In the genomic region with DNA sequence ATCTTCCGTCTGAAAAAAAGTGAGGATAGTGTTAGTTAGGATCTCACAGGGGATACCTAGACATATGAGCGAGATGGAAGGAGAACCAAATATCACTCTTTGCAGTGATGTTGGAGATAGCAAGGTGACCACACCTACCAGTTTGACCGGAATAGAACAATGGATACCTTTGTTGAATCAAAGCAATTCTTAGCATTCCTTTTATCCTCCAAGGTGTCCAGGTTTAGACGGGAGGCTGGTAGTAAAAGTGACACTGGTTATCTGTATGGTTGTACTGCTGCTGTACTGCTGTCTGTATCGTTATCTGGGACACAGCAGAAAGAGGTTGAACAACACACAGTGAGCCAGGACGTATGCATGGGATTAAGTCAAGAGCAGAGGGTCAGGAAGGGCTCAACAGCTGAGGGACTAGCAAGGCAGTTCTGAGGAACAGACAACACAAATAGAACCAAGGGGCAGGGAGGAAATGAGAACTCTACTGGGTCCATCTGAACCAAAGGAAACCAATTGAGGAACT, we compare ENCODE assay signal across 16 mouse cellular contexts. TPM values are rescaled to one million over a fixed set of nuclear protein-coding genes. Genes with fewer than 3 reads are reported as not detected.
A peak's percentile ranks its signal among the peaks of the same experiment; 100 is the strongest.
DNase-seq lines count a peak whose midpoint lies in the region; ATAC-seq and TF ChIP-seq lines count a peak whose summit lies in the region.
"Had no signal": no experiment of that assay in that cellular context is flagged by ENCODE, and none has a peak within 500 bp of the region (broad histone marks: within the 10 kb centered on the region; RNA-seq: fewer than 3 reads in every experiment).

No protein-coding gene starts in this region.

- H3K36me3 ChIP-seq in midbrain, postnatal 0 days (ENCODE audit: insufficient read depth, low read length), result no peaks in the 10 kb centered on the region; the same call in 1 of the 2 replicates
- no peaks in the 10 kb centered on the region for H3K36me3 ChIP-seq in midbrain, embryonic 14.5 days (ENCODE audit: control insufficient read depth, insufficient read depth, low read length)
- H3K36me3 ChIP-seq in liver, embryonic 13.5 days, result no peaks in the 10 kb centered on the region
- H3K36me3 ChIP-seq: forebrain, embryonic 10.5 days had no signal

- DNase-seq in midbrain, postnatal 0 days (ENCODE audit: low spot score), result no peak
- DNase-seq in midbrain, embryonic 14.5 days, result no peak
- DNase-seq in ZHBTc4 (ENCODE audit: low read depth, low spot score), result peak; percentile 63
- no peak for DNase-seq in liver, embryonic 13.5 days
- no peak for DNase-seq in right cerebral cortex, adult 18-20 months
- no peak for DNase-seq in right cerebral cortex, postnatal 14 days
- DNase-seq in kidney, postnatal 4 days, result no peak
- DNase-seq: cerebellum, adult 11-12 months; heart, postnatal 14 days; kidney, adult 9 months; layer of hippocampus, postnatal 36 days; left cerebral cortex, postnatal 4 days; lung, adult 2 months had no signal

- no peaks in the 10 kb centered on the region for H3K27me3 ChIP-seq in midbrain, postnatal 0 days (ENCODE audit: insufficient read depth, low read length)
- peaks cover 7% of the 10 kb centered on the region; the same call in 1 of the 2 replicates for H3K27me3 ChIP-seq in midbrain, embryonic 14.5 days (ENCODE audit: control insufficient read depth, insufficient read depth, low read length)
- H3K27me3 ChIP-seq in liver, embryonic 13.5 days, result peaks cover 55% of the 10 kb centered on the region

- WGBS in midbrain, postnatal 0 days, result 74% methylated on average over 6 of the region's 6 CpGs
- WGBS in midbrain, embryonic 14.5 days, result 77% methylated on average over 6 of the region's 6 CpGs
- 30% methylated on average over 6 of the region's 6 CpGs for WGBS in liver, embryonic 13.5 days (ENCODE audit: insufficient replicate concordance)

- H3K4me1 ChIP-seq in midbrain, postnatal 0 days (ENCODE audit: insufficient read depth, low read length), result peaks cover 4% of the 10 kb centered on the region; the same call in 1 of the 2 replicates
- peaks cover 10% of the 10 kb centered on the region for H3K4me1 ChIP-seq in midbrain, embryonic 14.5 days (ENCODE audit: control insufficient read depth, insufficient read depth, low read length)
- H3K4me1 ChIP-seq in liver, embryonic 13.5 days (replicated peaks), result peaks cover 72% of the 10 kb centered on the region

- TF ChIP-seq CTCF in midbrain, postnatal 0 days (IDR thresholded peaks at IDR 0.05), result no peak

- peak overlapping the region; percentile 98; the same call in 1 of the 2 replicates for H3K27ac ChIP-seq in midbrain, postnatal 0 days (ENCODE audit: low read depth, low read length)
- H3K27ac ChIP-seq in midbrain, embryonic 14.5 days (replicated peaks; ENCODE audit: low read depth, low read length), result no peak overlapping the region
- peak overlapping the region; percentile 59 for H3K27ac ChIP-seq in liver, embryonic 13.5 days
- H3K27ac ChIP-seq: forebrain, embryonic 10.5 days; macrophage had no signal

- no peak overlapping the region for H3K4me3 ChIP-seq in midbrain, postnatal 0 days (ENCODE audit: low read depth, low read length)
- H3K4me3 ChIP-seq in midbrain, embryonic 14.5 days (replicated peaks; ENCODE audit: low read depth, low read length), result no peak overlapping the region
- peak overlapping the region; percentile 16 for H3K4me3 ChIP-seq in liver, embryonic 13.5 days (replicated peaks)
- H3K4me3 ChIP-seq: forebrain, embryonic 10.5 days had no signal

- no peak overlapping the region for H3K4me2 ChIP-seq in midbrain, postnatal 0 days (ENCODE audit: low read depth, low read length, poor library complexity, severe bottlenecking)
- no peak overlapping the region for H3K4me2 ChIP-seq in midbrain, embryonic 14.5 days (ENCODE audit: low read length)
- peak overlapping the region; percentile 59 for H3K4me2 ChIP-seq in liver, embryonic 13.5 days

- H3K9ac ChIP-seq in midbrain, postnatal 0 days (replicated peaks; ENCODE audit: low read length, poor library complexity, severe bottlenecking), result no peak overlapping the region
- no peak overlapping the region for H3K9ac ChIP-seq in midbrain, embryonic 14.5 days (replicated peaks; ENCODE audit: low read length)
- peak overlapping the region; percentile 62 for H3K9ac ChIP-seq in liver, embryonic 13.5 days

- no peak for ATAC-seq in midbrain, postnatal 0 days (ENCODE audit: low FRiP score)
- ATAC-seq in midbrain, embryonic 14.5 days (ENCODE audit: low FRiP score, low TSS enrichment), result no peak
- peak; percentile 85 for ATAC-seq in liver, embryonic 13.5 days (ENCODE audit: low read depth)

- H3K9me3 ChIP-seq in midbrain, postnatal 0 days (ENCODE audit: low read length), result no peaks in the 10 kb centered on the region
- no peaks in the 10 kb centered on the region for H3K9me3 ChIP-seq in midbrain, embryonic 14.5 days (ENCODE audit: control insufficient read depth, low read length)
- H3K9me3 ChIP-seq in liver, embryonic 13.5 days (replicated peaks), result no peaks in the 10 kb centered on the region
- H3K9me3 ChIP-seq: forebrain, embryonic 10.5 days had no signal

RNA-seq across cellular contexts. Expression of gene Rnf19b, which starts 7.1 kb away (rescaled TPM):
- 138 and 160 TPM in 2 replicates for total RNA-seq in midbrain, postnatal 0 days (2014; rRNA removed)
- polyA plus RNA-seq in midbrain, postnatal 0 days (2015; fragmentation: Nextera tagmentation; extraction: Ambion mirVana), result 34.8 and 40.2 TPM in 2 replicates
- polyA plus RNA-seq in midbrain, embryonic 14.5 days (2014; fragmentation: Nextera tagmentation; extraction: Ambion mirVana), result 33.8 and 35.3 TPM in 2 replicates
- 4.8 and 5.9 TPM in 2 replicates for polyA plus RNA-seq in liver, embryonic 13.5 days (2015; fragmentation: Nextera tagmentation; extraction: Ambion mirVana)

RNA-seq across cellular contexts. Expression of gene Tmem54, which starts 54.4 kb away (rescaled TPM):
- 0.99 TPM in 1 of 2 replicates, not detected in the other for total RNA-seq in midbrain, postnatal 0 days (2014; rRNA removed)
- polyA plus RNA-seq in midbrain, postnatal 0 days (2015; fragmentation: Nextera tagmentation; extraction: Ambion mirVana), result 0.21 TPM in 1 of 2 replicates, not detected in the other
- polyA plus RNA-seq in midbrain, embryonic 14.5 days (2014; fragmentation: Nextera tagmentation; extraction: Ambion mirVana), result not detected in 2 replicates
- polyA plus RNA-seq in liver, embryonic 13.5 days (2015; fragmentation: Nextera tagmentation; extraction: Ambion mirVana), result 1.9 and 2.1 TPM in 2 replicates
- total RNA-seq: adrenal gland, adult 18-20 months; heart, postnatal 14 days; layer of hippocampus, postnatal 36 days; left cerebral cortex, postnatal 4 days had no signal
- polyA plus RNA-seq: macrophage had no signal

RNA-seq across cellular contexts. Expression of gene Ak2, which starts 59.2 kb away (rescaled TPM):
- total RNA-seq in midbrain, postnatal 0 days (2014; rRNA removed), result 28.8 and 31.0 TPM in 2 replicates
- 66.0 and 67.1 TPM in 2 replicates for polyA plus RNA-seq in midbrain, postnatal 0 days (2015; fragmentation: Nextera tagmentation; extraction: Ambion mirVana)
- 54.5 and 63.3 TPM in 2 replicates for polyA plus RNA-seq in midbrain, embryonic 14.5 days (2014; fragmentation: Nextera tagmentation; extraction: Ambion mirVana)
- polyA plus RNA-seq in liver, embryonic 13.5 days (2015; fragmentation: Nextera tagmentation; extraction: Ambion mirVana), result 182 and 189 TPM in 2 replicates
